Mouse (Mus musculus): ENCODE results near the gene Gid8. TPM values are rescaled to one million over a fixed set of nuclear protein-coding genes. Genes with fewer than 3 reads are reported as not detected.

Gene Gid8
- polyA plus RNA-seq, 1 experiment, result 35.4 TPM

- Histone ChIP-seq H3K27me3 (replicated peaks; ENCODE audit: control insufficient read depth, insufficient read depth, low read length) (no peaks in the 10 kb centered on the region), H3K27ac (ENCODE audit: insufficient read depth, low read depth, low read length) (no peak overlapping the region), H3K4me3 (ENCODE audit: insufficient read depth, low read depth, low read length) (no peak overlapping the region), H3K36me3 (ENCODE audit: control insufficient read depth, insufficient read depth, low read length) (peaks cover 15% of the 10 kb centered on the region), H3K4me1 (ENCODE audit: control insufficient read depth, insufficient read depth, low read length) (no peaks in the 10 kb centered on the region)
- no peak for TF ChIP-seq CTCF (conservative IDR thresholded peaks at IDR 0.05; ENCODE audit: insufficient read depth, insufficient read length, low read depth, low read length)
- no peak for TF ChIP-seq POLR2A (IDR thresholded peaks at IDR 0.05; ENCODE audit: low read depth, low read length)
- no peak for DNase-seq
- WGBS, result 93% methylated on average over 4 of the region's 4 CpGs
Observed at GRCm38 (mm10) chr2:180684031-180684430, 25.9 kb upstream of the Gid8 start.

GRCm38 (mm10) chr2:180689841-180690240 lies 20.1 kb upstream of the Gid8 start:
- Histone ChIP-seq H3K4me3 (ENCODE audit: insufficient read depth, low read depth, low read length) (no peak overlapping the region), H3K27me3 (replicated peaks; ENCODE audit: control insufficient read depth, insufficient read depth, low read length) (no peaks in the 10 kb centered on the region), H3K36me3 (ENCODE audit: control insufficient read depth, insufficient read depth, low read length) (peaks cover 7% of the 10 kb centered on the region), H3K4me1 (ENCODE audit: control insufficient read depth, insufficient read depth, low read length) (peaks cover 19% of the 10 kb centered on the region; the same call in 1 of the 2 replicates), H3K27ac (ENCODE audit: insufficient read depth, low read depth, low read length) (no peak overlapping the region)
- TF ChIP-seq POLR2A (IDR thresholded peaks at IDR 0.05; ENCODE audit: low read depth, low read length), result no peak
- TF ChIP-seq CTCF (conservative IDR thresholded peaks at IDR 0.05; ENCODE audit: insufficient read depth, insufficient read length, low read depth, low read length), result no peak
- no peak for DNase-seq
- 39% methylated on average over 5 of the region's 5 CpGs for WGBS

- Histone ChIP-seq H3K27ac (ENCODE audit: insufficient read depth, low read depth, low read length) (no peak overlapping the region), H3K4me1 (ENCODE audit: control insufficient read depth, insufficient read depth, low read length) (peaks cover 31% of the 10 kb centered on the region), H3K4me3 (ENCODE audit: insufficient read depth, low read depth, low read length) (no peak overlapping the region), H3K27me3 (replicated peaks; ENCODE audit: control insufficient read depth, insufficient read depth, low read length) (no peaks in the 10 kb centered on the region), H3K36me3 (ENCODE audit: control insufficient read depth, insufficient read depth, low read length) (peaks cover 2% of the 10 kb centered on the region)
- no peak for TF ChIP-seq CTCF (conservative IDR thresholded peaks at IDR 0.05; ENCODE audit: insufficient read depth, insufficient read length, low read depth, low read length)
- no peak for TF ChIP-seq POLR2A (IDR thresholded peaks at IDR 0.05; ENCODE audit: low read depth, low read length)
- DNase-seq, result no peak
- WGBS, result 0% methylated on average over 1 of the region's 1 CpGs
Observed at GRCm38 (mm10) chr2:180692630-180693029, 17.3 kb upstream of the Gid8 start.

- no peak for TF ChIP-seq POLR2A (IDR thresholded peaks at IDR 0.05; ENCODE audit: low read depth, low read length)
- TF ChIP-seq CTCF (conservative IDR thresholded peaks at IDR 0.05; ENCODE audit: insufficient read depth, insufficient read length, low read depth, low read length), result no peak
- no peak overlapping the region for H3K4me3 ChIP-seq (ENCODE audit: insufficient read depth, low read depth, low read length)
- H3K27me3 ChIP-seq (replicated peaks; ENCODE audit: control insufficient read depth, insufficient read depth, low read length), result no peaks in the 10 kb centered on the region
- no peak for DNase-seq
- H3K36me3 ChIP-seq (ENCODE audit: control insufficient read depth, insufficient read depth, low read length), result no peaks in the 10 kb centered on the region; the same call in 1 of the 2 replicates
- 42% methylated on average over 2 of the region's 2 CpGs for WGBS
- H3K4me1 ChIP-seq (ENCODE audit: control insufficient read depth, insufficient read depth, low read length), result peaks cover 43% of the 10 kb centered on the region
- no peak overlapping the region for H3K27ac ChIP-seq (ENCODE audit: insufficient read depth, low read depth, low read length)
Observed at GRCm38 (mm10) chr2:180695176-180695575, 14.7 kb upstream of the Gid8 start.

GRCm38 (mm10) chr2:180700457-180700856 lies 9.5 kb upstream of the Gid8 start:
- no peak for TF ChIP-seq CTCF (conservative IDR thresholded peaks at IDR 0.05; ENCODE audit: insufficient read depth, insufficient read length, low read depth, low read length)
- no peak for TF ChIP-seq POLR2A (IDR thresholded peaks at IDR 0.05; ENCODE audit: low read depth, low read length)
- peak overlapping the region; percentile 96 for H3K27ac ChIP-seq (ENCODE audit: insufficient read depth, low read depth, low read length)

GRCm38 (mm10) chr2:180701053-180701766 lies 8.7 kb upstream of the Gid8 start:
- DNase-seq, result no peak
- Histone ChIP-seq H3K4me3 (ENCODE audit: insufficient read depth, low read depth, low read length) (peak overlapping the region; percentile 96), H3K27ac (ENCODE audit: insufficient read depth, low read depth, low read length) (peak overlapping the region; percentile 96), H3K4me1 (ENCODE audit: control insufficient read depth, insufficient read depth, low read length) (peaks cover 36% of the 10 kb centered on the region), H3K27me3 (replicated peaks; ENCODE audit: control insufficient read depth, insufficient read depth, low read length) (no peaks in the 10 kb centered on the region), H3K36me3 (ENCODE audit: control insufficient read depth, insufficient read depth, low read length) (no peaks in the 10 kb centered on the region)
- WGBS, result 1% methylated on average over 26 of the region's 26 CpGs
- TF ChIP-seq POLR2A (IDR thresholded peaks at IDR 0.05; ENCODE audit: low read depth, low read length) (no peak), CTCF (conservative IDR thresholded peaks at IDR 0.05; ENCODE audit: insufficient read depth, insufficient read length, low read depth, low read length) (no peak)

More at GRCm38 (mm10) chr2:180700457-180700856, 9.5 kb upstream of the Gid8 start:
- Histone ChIP-seq H3K4me1 (ENCODE audit: control insufficient read depth, insufficient read depth, low read length) (peaks cover 42% of the 10 kb centered on the region), H3K36me3 (ENCODE audit: control insufficient read depth, insufficient read depth, low read length) (no peaks in the 10 kb centered on the region), H3K4me3 (ENCODE audit: insufficient read depth, low read depth, low read length) (peak overlapping the region; percentile 96), H3K27me3 (replicated peaks; ENCODE audit: control insufficient read depth, insufficient read depth, low read length) (no peaks in the 10 kb centered on the region)
- 26% methylated on average over 5 of the region's 5 CpGs for WGBS
- DNase-seq, result peak; percentile 84

GRCm38 (mm10) chr2:180701767-180702621 lies 7.9 kb upstream of the Gid8 start:
- WGBS, result under 1% methylated on average over 66 of the region's 66 CpGs
- H3K4me3 ChIP-seq (ENCODE audit: insufficient read depth, low read depth, low read length), result peak overlapping the region; percentile 96
- peak overlapping the region; percentile 96 for H3K27ac ChIP-seq (ENCODE audit: insufficient read depth, low read depth, low read length)
- no peaks in the 10 kb centered on the region for H3K27me3 ChIP-seq (replicated peaks; ENCODE audit: control insufficient read depth, insufficient read depth, low read length)
- TF ChIP-seq POLR2A (IDR thresholded peaks at IDR 0.05; ENCODE audit: low read depth, low read length) (peak; percentile 53), CTCF (conservative IDR thresholded peaks at IDR 0.05; ENCODE audit: insufficient read depth, insufficient read length, low read depth, low read length) (no peak)
- DNase-seq, result peak; percentile 96
- peaks cover 34% of the 10 kb centered on the region for H3K4me1 ChIP-seq (ENCODE audit: control insufficient read depth, insufficient read depth, low read length)
- no peaks in the 10 kb centered on the region for H3K36me3 ChIP-seq (ENCODE audit: control insufficient read depth, insufficient read depth, low read length)

All from kidney, adult 2 months (tissue).